Mouse (Mus musculus) MEL (cell line): ENCODE measurements at regions not wholly inside any gene's neighbourhood (a gene's known extent, or its start where the extent isn't known, plus 50 kb on each side); places are given as distances from the start of the nearest gene placed in this dataset.

ENCODE experiments used
- DNase-seq: peaks from one replicate; pipeline ENCODE4 v3.0.0; 2011; ENCODE audit warnings: low read depth, low spot score
- H3K27ac ChIP-seq: 2 replicates; pipeline ENCODE4 v1.5.1; 2012; ENCODE audit warnings: low read depth, mild to moderate bottlenecking, control low read depth, low read length, moderate library complexity; ENCODE audit not compliant: control insufficient read depth
- H3K27me3 ChIP-seq, 2 experiments: fragments of 150-350 bp in 1 of 2; sonication (generic) in 1 of 2; 2 replicates each; pipeline ENCODE4 v1.6.1; 2012; ENCODE audit warnings: low read length in 2 of 2, mild to moderate bottlenecking in 2 of 2, improper control_type of control experiment in 1 of 2, moderate library complexity in 1 of 2; ENCODE audit not compliant: insufficient read depth in 2 of 2, control insufficient read depth in 1 of 2
- H3K36me3 ChIP-seq, 2 experiments: 2 replicates each; pipeline ENCODE4 v1.6.1; 2012 to 2014; ENCODE audit warnings: low read length in 2 of 2, improper control_type of control experiment in 1 of 2, inconsistent platforms in 1 of 2, mild to moderate bottlenecking in 1 of 2; ENCODE audit not compliant: insufficient read depth in 2 of 2, control insufficient read depth in 1 of 2
- H3K4me1 ChIP-seq, 2 experiments: fragments of 150-350 bp in 1 of 2; sonication (generic) in 1 of 2; 2 replicates each; pipeline ENCODE4 v1.6.1; 2012; ENCODE audit warnings: low read length in 2 of 2, improper control_type of control experiment in 1 of 2, mild to moderate bottlenecking in 1 of 2; ENCODE audit not compliant: insufficient read depth in 2 of 2, control insufficient read depth in 1 of 2
- H3K4me3 ChIP-seq, 2 experiments: fragments of 150-350 bp in 1 of 2; sonication (generic) in 1 of 2; 2 replicates each; pipeline ENCODE4 v1.5.1; 2012; ENCODE audit warnings: low read depth in 2 of 2, low read length in 2 of 2, mild to moderate bottlenecking in 2 of 2, moderate library complexity in 2 of 2, control low read depth in 1 of 2, improper control_type of control experiment in 1 of 2; ENCODE audit not compliant: control insufficient read depth in 1 of 2, insufficient read depth in 1 of 2
- H3K79me2 ChIP-seq: 2 replicates; pipeline ENCODE4 v1.6.1; 2012; ENCODE audit warnings: mild to moderate bottlenecking, low read length, moderate library complexity; ENCODE audit not compliant: control insufficient read depth, poor library complexity, insufficient read depth
- H3K9ac ChIP-seq: 2 replicates; pipeline ENCODE4 v1.6.1; 2012; ENCODE audit warnings: low read depth, mild to moderate bottlenecking, control low read depth, low read length, moderate library complexity; ENCODE audit not compliant: control insufficient read depth, poor library complexity, severe bottlenecking
- H3K9me3 ChIP-seq: fragments of 150-350 bp; sonication (generic); replicated peaks from 2 replicates; pipeline ENCODE4 v1.6.1; 2012; ENCODE audit warnings: mild to moderate bottlenecking, low read length, improper control_type of control experiment, moderate library complexity; ENCODE audit not compliant: insufficient read depth
- CHD2 ChIP-seq: IDR thresholded peaks from 2 replicates; pipeline ENCODE4 v1.6.1; 2011; ENCODE audit warnings: low read length, improper control_type of control experiment
- CTCF ChIP-seq, 3 experiments: IDR thresholded peaks in 2 of 3; conservative IDR thresholded peaks in 1 of 3; 2 replicates each; pipeline ENCODE4 v1.5.1; 2011 to 2012; ENCODE audit warnings: low read length in 3 of 3, low read depth in 2 of 3, mild to moderate bottlenecking in 2 of 3, improper control_type of control experiment in 1 of 3, inconsistent platforms in 1 of 3, mixed read lengths in 1 of 3, moderate library complexity in 1 of 3; ENCODE audit not compliant: control insufficient read depth in 1 of 3, insufficient read depth in 1 of 3, poor library complexity in 1 of 3, severe bottlenecking in 1 of 3
- ELF1 ChIP-seq: IDR thresholded peaks from 2 replicates; pipeline ENCODE4 v1.6.1; 2014; ENCODE audit warnings: low read depth, mild to moderate bottlenecking, inconsistent platforms, low read length, improper control_type of control experiment, moderate library complexity
- EP300 ChIP-seq, 2 experiments: IDR thresholded peaks; 2 replicates each; pipeline ENCODE4 v1.6.1; 2011; ENCODE audit warnings: improper control_type of control experiment in 2 of 2, low read length in 2 of 2, low read depth in 1 of 2, mild to moderate bottlenecking in 1 of 2
- ETS1 ChIP-seq: IDR thresholded peaks from 2 replicates; pipeline ENCODE4 v1.6.1; 2012; ENCODE audit warnings: low read depth, mild to moderate bottlenecking, inconsistent platforms, low read length, improper control_type of control experiment, moderate library complexity
- GATA1 ChIP-seq: IDR thresholded peaks from 2 replicates; pipeline ENCODE4 v1.6.1; 2011; ENCODE audit warnings: low read depth, low read length, improper control_type of control experiment
- HCFC1 ChIP-seq: IDR thresholded peaks from 2 replicates; pipeline ENCODE4 v1.6.1; 2012; ENCODE audit warnings: low read depth, mild to moderate bottlenecking, inconsistent platforms, low read length, improper control_type of control experiment, moderate library complexity
- JUND ChIP-seq: IDR thresholded peaks from 2 replicates; pipeline ENCODE4 v1.6.1; 2011; ENCODE audit warnings: low read depth, mild to moderate bottlenecking, improper control_type of control experiment, low read length
- KAT2A ChIP-seq: conservative IDR thresholded peaks from 2 replicates; pipeline ENCODE4 v1.6.1; 2012; ENCODE audit warnings: low read depth, low read length, improper control_type of control experiment, inconsistent platforms
- MAX ChIP-seq: IDR thresholded peaks from 2 replicates; pipeline ENCODE4 v1.6.1; 2011; ENCODE audit warnings: low read length, improper control_type of control experiment
- MAZ ChIP-seq: IDR thresholded peaks from 2 replicates; pipeline ENCODE4 v1.6.1; 2012; ENCODE audit warnings: low read depth, mild to moderate bottlenecking, inconsistent platforms, low read length, improper control_type of control experiment
- MEF2A ChIP-seq: IDR thresholded peaks from 2 replicates; pipeline ENCODE4 v1.6.1; 2014; ENCODE audit warnings: low read depth, mild to moderate bottlenecking, inconsistent platforms, low read length, improper control_type of control experiment; ENCODE audit not compliant: poor library complexity, insufficient replicate concordance, severe bottlenecking; ENCODE audit errors: extremely low read depth
- MXI1 ChIP-seq: IDR thresholded peaks from 2 replicates; pipeline ENCODE4 v1.6.1; 2011; ENCODE audit warnings: mild to moderate bottlenecking, low read depth, low read length, improper control_type of control experiment
- MYC ChIP-seq: IDR thresholded peaks from 2 replicates; pipeline ENCODE4 v1.6.1; 2011; ENCODE audit warnings: low read depth, mild to moderate bottlenecking, low read length, improper control_type of control experiment, moderate library complexity
- NELFE ChIP-seq: IDR thresholded peaks from 2 replicates; pipeline ENCODE4 v1.6.1; 2011; ENCODE audit warnings: low read depth, low read length, improper control_type of control experiment
- POLR2AphosphoS2 ChIP-seq: IDR thresholded peaks from 2 replicates; pipeline ENCODE4 v1.6.1; 2011; ENCODE audit warnings: low read length, improper control_type of control experiment
- POLR2AphosphoS5 ChIP-seq: IDR thresholded peaks from 2 replicates; pipeline ENCODE4 v1.6.1; 2012; ENCODE audit warnings: low read depth, borderline replicate concordance, mild to moderate bottlenecking, inconsistent platforms, low read length, moderate library complexity, mixed read lengths
- RAD21 ChIP-seq: IDR thresholded peaks from 2 replicates; pipeline ENCODE4 v1.6.1; 2011; ENCODE audit warnings: mild to moderate bottlenecking, low read depth, low read length, improper control_type of control experiment
- RCOR1 ChIP-seq: IDR thresholded peaks from 2 replicates; pipeline ENCODE4 v1.6.1; 2012; ENCODE audit warnings: low read depth, mild to moderate bottlenecking, inconsistent platforms, low read length, improper control_type of control experiment
- SIN3A ChIP-seq: IDR thresholded peaks from 2 replicates; pipeline ENCODE4 v1.6.1; 2012; ENCODE audit warnings: low read length, improper control_type of control experiment, inconsistent platforms
- SMC3 ChIP-seq: IDR thresholded peaks from 2 replicates; pipeline ENCODE4 v1.6.1; 2011; ENCODE audit warnings: low read depth, low read length, improper control_type of control experiment
- TAL1 ChIP-seq: IDR thresholded peaks from 2 replicates; pipeline ENCODE4 v1.6.1; 2012; ENCODE audit warnings: mild to moderate bottlenecking, inconsistent platforms, low read length, moderate library complexity, mixed read lengths
- UBTF ChIP-seq: IDR thresholded peaks from 2 replicates; pipeline ENCODE4 v1.6.1; 2012; ENCODE audit warnings: low read depth, mild to moderate bottlenecking, inconsistent platforms, low read length, improper control_type of control experiment, moderate library complexity, borderline replicate concordance; ENCODE audit not compliant: insufficient read depth
- USF2 ChIP-seq, 2 experiments: IDR thresholded peaks; 2 replicates each; pipeline ENCODE4 v1.6.1; 2011 to 2012; ENCODE audit warnings: improper control_type of control experiment in 2 of 2, low read length in 2 of 2, borderline replicate concordance in 1 of 2, inconsistent platforms in 1 of 2, low read depth in 1 of 2, mild to moderate bottlenecking in 1 of 2; ENCODE audit not compliant: insufficient read depth in 1 of 2
- ZKSCAN1 ChIP-seq: IDR thresholded peaks from 2 replicates; pipeline ENCODE4 v1.6.1; 2012; ENCODE audit warnings: low read depth, mild to moderate bottlenecking, inconsistent platforms, low read length, improper control_type of control experiment, moderate library complexity
- ZMIZ1 ChIP-seq: IDR thresholded peaks from 2 replicates; pipeline ENCODE4 v1.6.1; 2012; ENCODE audit warnings: low read depth, mild to moderate bottlenecking, inconsistent platforms, low read length, improper control_type of control experiment, moderate library complexity

- no peak for TF ChIP-seq POLR2AphosphoS2
- Histone ChIP-seq H3K27ac (no peak overlapping the region), H3K27me3 (no peaks in the 10 kb centered on the region), H3K36me3 (no peaks in the 10 kb centered on the region), H3K79me2 (no peaks in the 10 kb centered on the region), H3K4me3 (no peak overlapping the region), H3K4me1 (no peaks in the 10 kb centered on the region), H3K9me3 (no peaks in the 10 kb centered on the region), H3K9ac (no peak overlapping the region)
- DNase-seq = no peak
Measured at GRCm38 (mm10) chr5:132609251-132609650, 66.1 kb upstream of the Auts2 start.

- no peak overlapping the region for H3K27ac ChIP-seq
Measured at GRCm38 (mm10) chr5:132606216-132606615, 63.1 kb upstream of the Auts2 start.

GRCm38 (mm10) chr5:132594796-132595195, 51.7 kb upstream of the Auts2 start:
- no peak overlapping the region for H3K9ac ChIP-seq
- no peaks in the 10 kb centered on the region for H3K36me3 ChIP-seq
- no peaks in the 10 kb centered on the region for H3K9me3 ChIP-seq
- TF ChIP-seq CTCF (IDR thresholded peaks at IDR 0.05 in 2 of 3, conservative IDR thresholded peaks at IDR 0.05 in 1 of 3; ENCODE audit: control insufficient read depth in 1 of 3, insufficient read depth in 1 of 3, low read depth in 2 of 3, low read length in 3 of 3, poor library complexity in 1 of 3, severe bottlenecking in 1 of 3) (no peak), UBTF (no peak), ETS1 (no peak), MYC (no peak), MAZ (no peak), JUND (no peak), NELFE (no peak), MAX (no peak), ZMIZ1 (no peak), RAD21 (no peak), GATA1 (no peak), HCFC1 (no peak), POLR2AphosphoS2 (no peak)
- TF ChIP-seq, all 39 proteins: peak for 0
- Histone ChIP-seq H3K4me3 (no peak overlapping the region), H3K27me3 (no peaks in the 10 kb centered on the region), H3K79me2 (no peaks in the 10 kb centered on the region), H3K4me1 (no peaks in the 10 kb centered on the region), H3K27ac (no peak overlapping the region)
- DNase-seq = no peak

More at GRCm38 (mm10) chr5:132606216-132606615, 63.1 kb upstream of the Auts2 start:
- Histone ChIP-seq H3K36me3 (no peaks in the 10 kb centered on the region), H3K79me2 (no peaks in the 10 kb centered on the region), H3K4me1 (no peaks in the 10 kb centered on the region), H3K27me3 (no peaks in the 10 kb centered on the region), H3K4me3 (no peak overlapping the region), H3K9ac (no peak overlapping the region), H3K9me3 (no peaks in the 10 kb centered on the region)
- DNase-seq = no peak
- no peak for TF ChIP-seq POLR2AphosphoS5
- TF ChIP-seq SMC3 = no peak
- TF ChIP-seq USF2 (IDR thresholded peaks at IDR 0.05; ENCODE audit: borderline replicate concordance in 1 of 2, insufficient read depth in 1 of 2, low read depth in 1 of 2, low read length in 2 of 2) = no peak
- no peak for TF ChIP-seq GATA1
- TF ChIP-seq JUND = no peak
- no peak for TF ChIP-seq CHD2
- TF ChIP-seq EP300 (IDR thresholded peaks at IDR 0.05; ENCODE audit: low read depth in 1 of 2, low read length in 2 of 2) = no peak
- TF ChIP-seq MXI1 = no peak
- no peak for TF ChIP-seq TAL1
- no peak for TF ChIP-seq KAT2A
- TF ChIP-seq ZKSCAN1 = no peak
- no peak for TF ChIP-seq NELFE
- TF ChIP-seq MEF2A = no peak
- TF ChIP-seq ELF1 = no peak
- TF ChIP-seq RCOR1 = no peak
- no peak for TF ChIP-seq SIN3A
